In the genomic region with DNA sequence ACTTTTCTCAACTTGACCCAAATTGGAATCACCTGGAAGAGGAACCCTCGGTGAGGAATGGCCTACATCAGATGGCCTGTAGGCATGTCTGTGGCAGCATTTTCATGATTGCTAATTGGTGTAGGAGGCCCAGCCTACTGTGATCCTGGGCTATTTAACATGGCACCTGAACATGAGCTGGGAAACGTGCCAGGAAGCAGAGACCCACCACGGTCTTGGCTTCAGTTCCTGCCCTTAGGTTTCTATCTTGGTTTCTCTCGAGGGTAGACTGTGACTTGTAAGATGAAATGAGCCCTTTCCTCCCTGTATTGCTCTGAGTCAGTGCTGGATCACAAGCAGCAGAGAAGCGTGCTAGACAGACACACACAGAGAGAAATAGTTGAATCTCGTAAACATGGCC, we compare ENCODE assay signal across 1 mouse cellular context.
A peak's percentile ranks its signal among the peaks of the same experiment; 100 is the strongest.
TF ChIP-seq lines count a peak whose summit lies in the region.

No protein-coding gene starts in this region.

TF ChIP-seq in CH12.LX, 34 proteins besides CTCF, POLR2A, EP300 and RAD21:
- TF ChIP-seq SIN3A (IDR thresholded peaks at IDR 0.05; ENCODE audit: low read length) (no peak), BHLHE40 (IDR thresholded peaks at IDR 0.05; ENCODE audit: low read depth, low read length) (peak; percentile 54)
